Mouse (Mus musculus) lung, embryonic 15.5 days (tissue): Measurements from ENCODE around the gene Lingo2. TPM values are rescaled to one million over a fixed set of nuclear protein-coding genes. Genes with fewer than 3 reads are reported as not detected.

ENCODE experiments used
- ATAC-seq: fragments of 200-750 bp; cut with Nextera tagmentation; 2 replicates; pipeline ENCODE4 v1.8.0; 2017; ENCODE audit warnings: moderate number of reproducible peaks, borderline replicate concordance; ENCODE audit not compliant: low FRiP score, low TSS enrichment; ENCODE audit errors: extremely low read depth
- H3K27ac ChIP-seq: fragments of 300-500 bp; sonication (generic); 2 replicates; pipeline ENCODE4 v1.5.1; 2015; ENCODE audit warnings: moderate library complexity, mild to moderate bottlenecking, inconsistent platforms
- H3K27me3 ChIP-seq: fragments of 300-500 bp; sonication (generic); 2 replicates; pipeline ENCODE4 v1.6.1; 2015; ENCODE audit warnings: inconsistent platforms
- H3K36me3 ChIP-seq: fragments of 300-500 bp; sonication (generic); 2 replicates; pipeline ENCODE4 v1.6.1; 2015; ENCODE audit warnings: inconsistent platforms
- H3K4me1 ChIP-seq: fragments of 300-500 bp; sonication (generic); 2 replicates; pipeline ENCODE4 v1.6.1; 2015; ENCODE audit warnings: inconsistent platforms
- H3K4me2 ChIP-seq: fragments of 300-500 bp; sonication (generic); 2 replicates; pipeline ENCODE4 v1.6.1; 2015; ENCODE audit warnings: inconsistent platforms, mild to moderate bottlenecking, moderate library complexity
- H3K4me3 ChIP-seq: fragments of 300-500 bp; sonication (generic); 2 replicates; pipeline ENCODE4 v1.5.1; 2015; ENCODE audit warnings: mild to moderate bottlenecking, inconsistent platforms
- H3K9ac ChIP-seq: fragments of 300-500 bp; sonication (generic); 2 replicates; pipeline ENCODE4 v1.6.1; 2015; ENCODE audit warnings: inconsistent platforms
- H3K9me3 ChIP-seq: fragments of 300-500 bp; sonication (generic); 2 replicates; pipeline ENCODE4 v1.6.1; 2016; ENCODE audit warnings: inconsistent platforms
- WGBS: fragments of 180-500 bp; shearing (Covaris S2); methylation state at CpG from one replicate; pipeline ENCODE4 v1.1.7; 2015; 5-methylcytosine and 5-hydroxymethylcytosine counted together
- polyA plus RNA-seq: library from polyadenylated mRNA; unstranded; fragments of >200 nt; fragmentation: Nextera tagmentation; extraction: Ambion mirVana; gene quantifications from 2 replicates; pipeline ENCODE4 v1.2.1, GENCODE M21; 2015

Lingo2 gene
- polyA plus RNA-seq, 1 experiment from 2014 or later, result 0.54 TPM

- Histone ChIP-seq H3K36me3 (no peaks in the 10 kb centered on the region), H3K4me3 (no peak overlapping the region), H3K27ac (no peak overlapping the region), H3K27me3 (no peaks in the 10 kb centered on the region), H3K4me2 (no peak overlapping the region), H3K9me3 (no peaks in the 10 kb centered on the region), H3K4me1 (no peaks in the 10 kb centered on the region), H3K9ac (no peak overlapping the region)
- no peak for ATAC-seq
- WGBS, result 36% methylated on average over 2 of the region's 2 CpGs
Measured at GRCm38 (mm10) chr4:36533895-36534294, 417.7 kb downstream of the Lingo2 start.

GRCm38 (mm10) chr4:36490255-36490654 lies 461.3 kb downstream of the Lingo2 start:
- H3K36me3 ChIP-seq, result no peaks in the 10 kb centered on the region
- H3K27ac ChIP-seq, result no peak overlapping the region
- no peaks in the 10 kb centered on the region for H3K4me1 ChIP-seq
- no peak for ATAC-seq
- 62% methylated on average over 1 of the region's 1 CpGs for WGBS
- H3K9ac ChIP-seq, result no peak overlapping the region
- H3K4me2 ChIP-seq, result no peak overlapping the region
- no peaks in the 10 kb centered on the region for H3K9me3 ChIP-seq
- no peaks in the 10 kb centered on the region for H3K27me3 ChIP-seq
- H3K4me3 ChIP-seq, result no peak overlapping the region

DNA sequence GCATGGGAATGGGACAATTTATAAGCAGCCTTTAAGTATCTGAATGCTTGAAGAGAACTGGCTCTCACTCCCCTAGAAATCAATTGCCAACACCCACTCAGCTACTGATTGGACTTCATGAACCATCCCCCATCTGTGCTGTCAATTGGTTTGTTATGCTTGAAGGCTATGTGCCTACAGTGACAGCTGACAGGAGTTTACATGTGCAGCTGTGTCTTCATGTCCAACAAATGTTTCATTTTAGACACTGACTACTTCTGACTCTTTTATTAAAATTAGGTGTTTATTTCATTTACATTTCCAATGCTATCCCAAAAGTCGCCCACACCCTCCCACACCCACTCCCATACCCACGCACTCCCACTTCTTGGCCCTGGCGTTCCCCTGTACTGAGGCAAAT lies 516.3 kb downstream of the Lingo2 start:
- H3K9me3 ChIP-seq, result no peaks in the 10 kb centered on the region
- no peak for ATAC-seq
- no peaks in the 10 kb centered on the region for H3K27me3 ChIP-seq
- no peak overlapping the region for H3K9ac ChIP-seq
- H3K36me3 ChIP-seq, result no peaks in the 10 kb centered on the region
- no peak overlapping the region for H3K4me2 ChIP-seq
- H3K4me3 ChIP-seq, result no peak overlapping the region
- no peaks in the 10 kb centered on the region for H3K4me1 ChIP-seq
- WGBS, result 79% methylated on average over 3 of the region's 3 CpGs
- H3K27ac ChIP-seq, result no peak overlapping the region

- H3K9me3 ChIP-seq, result no peaks in the 10 kb centered on the region
- no peak overlapping the region for H3K27ac ChIP-seq
- no peak overlapping the region for H3K9ac ChIP-seq
- ATAC-seq, result no peak
- no peaks in the 10 kb centered on the region for H3K27me3 ChIP-seq
- H3K4me2 ChIP-seq, result no peak overlapping the region
- H3K4me3 ChIP-seq, result no peak overlapping the region
- no peaks in the 10 kb centered on the region for H3K4me1 ChIP-seq
- WGBS, result 38% methylated on average over 5 of the region's 5 CpGs
- H3K36me3 ChIP-seq, result no peaks in the 10 kb centered on the region
Measured at GRCm38 (mm10) chr4:36426192-36426591, 525.4 kb downstream of the Lingo2 start.

GRCm38 (mm10) chr4:36407350-36407749 lies 544.2 kb downstream of the Lingo2 start:
- Histone ChIP-seq H3K9me3 (no peaks in the 10 kb centered on the region), H3K4me3 (no peak overlapping the region), H3K36me3 (no peaks in the 10 kb centered on the region), H3K27ac (no peak overlapping the region), H3K9ac (no peak overlapping the region), H3K4me1 (no peaks in the 10 kb centered on the region), H3K4me2 (no peak overlapping the region), H3K27me3 (no peaks in the 10 kb centered on the region)
- 84% methylated on average over 3 of the region's 3 CpGs for WGBS
- no peak for ATAC-seq

DNA sequence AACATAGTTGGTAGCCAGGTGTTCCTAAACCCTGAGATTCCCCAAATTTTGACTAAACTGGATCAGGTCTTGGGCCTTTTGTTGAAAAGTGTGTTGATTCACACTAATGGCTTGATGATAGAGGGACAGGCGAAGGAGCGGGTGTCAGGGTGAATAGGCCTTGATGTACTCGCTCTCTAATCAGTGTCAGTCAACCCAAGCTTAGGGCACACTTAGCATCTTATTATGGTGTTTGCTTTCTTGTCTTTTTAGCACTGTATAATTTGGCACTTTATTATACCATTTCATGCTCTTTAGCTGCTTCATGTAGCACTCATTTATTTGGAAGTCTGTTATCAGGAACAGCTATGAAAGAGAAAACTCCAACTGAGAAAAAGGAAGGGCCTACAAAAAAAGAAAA lies 582.6 kb downstream of the Lingo2 start:
- WGBS, result 78% methylated on average over 3 of the region's 3 CpGs
- Histone ChIP-seq H3K4me3 (no peak overlapping the region), H3K9ac (no peak overlapping the region), H3K36me3 (no peaks in the 10 kb centered on the region), H3K27ac (no peak overlapping the region), H3K9me3 (no peaks in the 10 kb centered on the region), H3K4me2 (no peak overlapping the region), H3K27me3 (no peaks in the 10 kb centered on the region), H3K4me1 (no peaks in the 10 kb centered on the region)
- ATAC-seq, result no peak

DNA sequence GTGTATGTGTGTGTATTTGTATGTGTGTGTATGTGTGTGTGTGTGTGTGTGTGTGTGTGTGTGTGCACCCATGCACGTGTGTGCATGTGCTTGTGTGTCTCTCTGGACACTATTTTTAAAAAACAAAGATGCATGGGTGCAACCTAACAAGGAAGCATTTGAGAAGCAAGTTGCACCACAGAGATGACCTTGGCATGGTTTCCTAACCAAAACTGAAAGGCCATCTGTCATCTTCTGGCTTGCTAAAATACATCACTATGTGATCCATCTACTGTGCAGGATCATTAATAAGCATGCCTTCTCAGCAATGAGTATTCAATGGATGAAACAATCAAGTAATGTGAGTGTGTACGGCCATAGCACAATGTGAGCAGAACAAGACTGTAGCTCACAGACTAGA lies 597.1 kb downstream of the Lingo2 start:
- Histone ChIP-seq H3K4me1 (no peaks in the 10 kb centered on the region), H3K4me3 (no peak overlapping the region), H3K4me2 (no peak overlapping the region), H3K9me3 (no peaks in the 10 kb centered on the region), H3K27me3 (no peaks in the 10 kb centered on the region), H3K36me3 (no peaks in the 10 kb centered on the region), H3K27ac (no peak overlapping the region), H3K9ac (no peak overlapping the region)
- WGBS, result 67% methylated on average over 2 of the region's 2 CpGs
- no peak for ATAC-seq

DNA sequence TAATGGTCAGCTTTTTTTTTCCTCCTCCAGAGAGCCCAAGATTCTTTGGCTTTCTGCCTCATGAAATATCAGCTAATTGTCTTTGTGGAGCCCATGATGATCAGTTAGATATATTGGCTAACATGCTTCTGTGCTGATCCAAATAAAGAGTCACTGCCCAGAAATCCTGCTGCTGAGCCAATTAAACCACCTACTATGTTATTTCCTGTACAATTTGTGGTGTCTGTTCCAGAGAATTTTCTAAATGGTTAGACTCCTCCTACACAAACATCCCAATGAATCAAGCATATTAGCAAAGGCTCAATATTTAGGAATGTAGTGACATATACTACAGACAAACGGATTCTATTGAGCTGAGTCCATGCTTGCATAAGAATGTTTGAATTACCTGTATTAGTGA lies 619.8 kb downstream of the Lingo2 start:
- Histone ChIP-seq H3K4me1 (no peaks in the 10 kb centered on the region), H3K36me3 (no peaks in the 10 kb centered on the region), H3K9ac (no peak overlapping the region), H3K4me3 (no peak overlapping the region), H3K27ac (no peak overlapping the region), H3K27me3 (no peaks in the 10 kb centered on the region), H3K4me2 (no peak overlapping the region), H3K9me3 (no peaks in the 10 kb centered on the region)
- 60% methylated on average over 1 of the region's 1 CpGs for whole genome bisulfite sequencing
- no peak for ATAC-seq

GRCm38 (mm10) chr4:36325603-36326002 lies 625.9 kb downstream of the Lingo2 start:
- H3K9ac ChIP-seq, result no peak overlapping the region
- no peak overlapping the region for H3K4me3 ChIP-seq
- no peaks in the 10 kb centered on the region for H3K9me3 ChIP-seq
- H3K4me2 ChIP-seq, result no peak overlapping the region
- no peak for ATAC-seq
- H3K4me1 ChIP-seq, result no peaks in the 10 kb centered on the region
- no peaks in the 10 kb centered on the region for H3K36me3 ChIP-seq
- no peak overlapping the region for H3K27ac ChIP-seq
- H3K27me3 ChIP-seq, result no peaks in the 10 kb centered on the region

GRCm38 (mm10) chr4:36313067-36313466 lies 638.5 kb downstream of the Lingo2 start:
- H3K27me3 ChIP-seq, result no peaks in the 10 kb centered on the region
- no peak overlapping the region for H3K9ac ChIP-seq
- no peaks in the 10 kb centered on the region for H3K4me1 ChIP-seq
- no peaks in the 10 kb centered on the region for H3K36me3 ChIP-seq
- no peaks in the 10 kb centered on the region for H3K9me3 ChIP-seq
- no peak for ATAC-seq
- 46% methylated on average over 2 of the region's 2 CpGs for WGBS
- H3K27ac ChIP-seq, result no peak overlapping the region
- H3K4me3 ChIP-seq, result no peak overlapping the region
- no peak overlapping the region for H3K4me2 ChIP-seq

GRCm38 (mm10) chr4:36311431-36311830 lies 640.1 kb downstream of the Lingo2 start:
- H3K4me3 ChIP-seq, result no peak overlapping the region
- WGBS, result 77% methylated on average over 6 of the region's 6 CpGs

DNA sequence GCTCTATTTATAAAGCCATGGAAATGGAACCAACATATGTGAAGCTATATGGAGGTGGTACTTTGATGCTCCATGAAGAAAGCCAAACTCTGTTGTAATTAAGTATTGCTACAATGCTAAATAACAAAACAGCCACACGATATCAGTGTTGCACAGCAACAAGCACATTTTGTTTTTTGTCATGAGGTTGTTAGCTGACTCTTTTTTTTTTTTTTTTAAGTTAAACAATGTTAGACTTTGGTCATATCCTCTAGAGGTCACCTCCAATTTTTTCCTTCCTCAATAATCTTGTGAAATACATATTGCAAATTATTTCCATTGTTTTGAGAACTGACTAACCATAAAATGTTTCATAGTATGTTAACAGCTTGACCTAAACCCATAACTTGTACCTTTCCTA lies 646.3 kb downstream of the Lingo2 start:
- 77% methylated on average over 1 of the region's 1 CpGs for WGBS
- no peaks in the 10 kb centered on the region for H3K36me3 ChIP-seq
- ATAC-seq, result no peak
- no peak overlapping the region for H3K27ac ChIP-seq
- H3K4me1 ChIP-seq, result no peaks in the 10 kb centered on the region
- H3K27me3 ChIP-seq, result no peaks in the 10 kb centered on the region
- H3K9ac ChIP-seq, result no peak overlapping the region
- no peaks in the 10 kb centered on the region for H3K9me3 ChIP-seq
- no peak overlapping the region for H3K4me3 ChIP-seq
- H3K4me2 ChIP-seq, result no peak overlapping the region

More at GRCm38 (mm10) chr4:36311431-36311830, 640.1 kb downstream of the Lingo2 start:
- no peak overlapping the region for H3K4me2 ChIP-seq
- H3K9ac ChIP-seq, result no peak overlapping the region
- H3K9me3 ChIP-seq, result no peaks in the 10 kb centered on the region
- ATAC-seq, result no peak
- no peaks in the 10 kb centered on the region for H3K4me1 ChIP-seq
- H3K36me3 ChIP-seq, result no peaks in the 10 kb centered on the region
- no peak overlapping the region for H3K27ac ChIP-seq
- no peaks in the 10 kb centered on the region for H3K27me3 ChIP-seq

- Histone ChIP-seq H3K4me3 (peak overlapping the region; percentile 26), H3K27me3 (no peaks in the 10 kb centered on the region), H3K9ac (no peak overlapping the region), H3K4me2 (peak overlapping the region; percentile 47), H3K36me3 (no peaks in the 10 kb centered on the region), H3K9me3 (no peaks in the 10 kb centered on the region), H3K4me1 (0 out of 2 replicates have a peak, but pooled peaks cover 3% of the 10 kb centered on the region), H3K27ac (no peak overlapping the region)
- 39% methylated on average over 8 of the region's 8 CpGs for WGBS
- no peak for ATAC-seq
Measured at GRCm38 (mm10) chr4:36289701-36290053, 661.9 kb downstream of the Lingo2 start.
